Mouse (Mus musculus) MEL (cell line): Measurements from ENCODE around the gene Rbms3.

ENCODE experiments used
- CTCF ChIP-seq, 3 experiments: IDR thresholded peaks in 2 of 3; conservative IDR thresholded peaks in 1 of 3; 2 replicates each; pipeline ENCODE4 v1.5.1; 2011 to 2012; ENCODE audit warnings: low read length in 3 of 3, low read depth in 2 of 3, mild to moderate bottlenecking in 2 of 3, improper control_type of control experiment in 1 of 3, inconsistent platforms in 1 of 3, mixed read lengths in 1 of 3, moderate library complexity in 1 of 3; ENCODE audit not compliant: control insufficient read depth in 1 of 3, insufficient read depth in 1 of 3, poor library complexity in 1 of 3, severe bottlenecking in 1 of 3
- HCFC1 ChIP-seq: IDR thresholded peaks from 2 replicates; pipeline ENCODE4 v1.6.1; 2012; ENCODE audit warnings: low read depth, mild to moderate bottlenecking, inconsistent platforms, low read length, improper control_type of control experiment, moderate library complexity
- KAT2A ChIP-seq: conservative IDR thresholded peaks from 2 replicates; pipeline ENCODE4 v1.6.1; 2012; ENCODE audit warnings: low read depth, low read length, improper control_type of control experiment, inconsistent platforms
- NELFE ChIP-seq: IDR thresholded peaks from 2 replicates; pipeline ENCODE4 v1.6.1; 2011; ENCODE audit warnings: low read depth, low read length, improper control_type of control experiment
- POLR2A ChIP-seq, 2 experiments: IDR thresholded peaks; 2 replicates each; pipeline ENCODE4 v1.6.1; 2011 to 2012; ENCODE audit warnings: low read length in 2 of 2, mild to moderate bottlenecking in 2 of 2, control low read depth in 1 of 2, improper control_type of control experiment in 1 of 2, low read depth in 1 of 2, moderate library complexity in 1 of 2; ENCODE audit not compliant: control insufficient read depth in 1 of 2, insufficient read depth in 1 of 2, poor library complexity in 1 of 2
- TBP ChIP-seq: IDR thresholded peaks from 2 replicates; pipeline ENCODE4 v1.8.0; 2011; ENCODE audit warnings: low read depth, low read length, improper control_type of control experiment
- USF1 ChIP-seq: IDR thresholded peaks from 2 replicates; pipeline ENCODE4 v1.6.1; 2014; ENCODE audit warnings: low read depth, mild to moderate bottlenecking, inconsistent platforms, low read length, improper control_type of control experiment, moderate library complexity

GRCm38 (mm10) chr9:117368016-117368415 lies 261.7 kb downstream of the Rbms3 start:
- TF ChIP-seq CTCF (IDR thresholded peaks at IDR 0.05 in 2 of 3, conservative IDR thresholded peaks at IDR 0.05 in 1 of 3; ENCODE audit: control insufficient read depth in 1 of 3, insufficient read depth in 1 of 3, low read depth in 2 of 3, low read length in 3 of 3, poor library complexity in 1 of 3, severe bottlenecking in 1 of 3): no peak
- no peak for TF ChIP-seq KAT2A
- TF ChIP-seq HCFC1: no peak
- TF ChIP-seq POLR2A (IDR thresholded peaks at IDR 0.05; ENCODE audit: control insufficient read depth in 1 of 2, insufficient read depth in 1 of 2, low read depth in 1 of 2, low read length in 2 of 2, poor library complexity in 1 of 2): no peak
- TF ChIP-seq NELFE: no peak
- no peak for TF ChIP-seq TBP
- no peak for TF ChIP-seq USF1
